Mouse (Mus musculus) liver, postnatal 0 days (tissue): ENCODE measurements around the gene St6galnac6.

Experiments used
- CTCF ChIP-seq: sonication (generic); IDR thresholded peaks from 2 replicates; pipeline ENCODE4 v1.5.1; 2016; ENCODE audit warnings: antibody characterized with exemption, low read depth
- EP300 ChIP-seq: IDR thresholded peaks from 2 replicates; pipeline ENCODE4 v1.6.1; 2016; ENCODE audit warnings: antibody characterized with exemption, low read depth, mild to moderate bottlenecking

- TF ChIP-seq CTCF (no peak), EP300 (no peak)
Observed at GRCm38 (mm10) chr2:32596725-32597124, 2.8 kb upstream of the St6galnac6 start.
